In genomic region chr6:98936377-98936776, GRCm38 (mm10) we compare ENCODE assay signal across 31 mouse cellular contexts.
DNase-seq lines count a peak whose midpoint lies in the region; ATAC-seq and TF ChIP-seq lines count a peak whose summit lies in the region.
"Had no signal": no experiment of that assay in that cellular context is flagged by ENCODE, and none has a peak within 500 bp of the region (broad histone marks: within the 10 kb centered on the region; RNA-seq: fewer than 3 reads in every experiment).

No protein-coding gene starts in this region.

- peaks cover 18% of the 10 kb centered on the region for H3K36me3 ChIP-seq in forebrain, postnatal 0 days (ENCODE audit: insufficient read depth)
- peaks cover 93% of the 10 kb centered on the region for H3K36me3 ChIP-seq in forebrain, embryonic 10.5 days (replicated peaks)
- peaks cover 20% of the 10 kb centered on the region for H3K36me3 ChIP-seq in limb, embryonic 10.5 days
- H3K36me3 ChIP-seq: hindbrain, embryonic 15.5 days had no signal

- no peak overlapping the region for H3K4me2 ChIP-seq in forebrain, postnatal 0 days (ENCODE audit: low read depth)
- H3K4me2 ChIP-seq: embryonic facial prominence, embryonic 13.5 days; heart, embryonic 12.5 days; hindbrain, embryonic 15.5 days; intestine, embryonic 15.5 days; limb, embryonic 15.5 days; liver, embryonic 13.5 days; midbrain, embryonic 12.5 days; stomach, embryonic 15.5 days had no signal

- no peaks in the 10 kb centered on the region for H3K9me3 ChIP-seq in forebrain, postnatal 0 days (ENCODE audit: low read length)
- no peaks in the 10 kb centered on the region for H3K9me3 ChIP-seq in forebrain, embryonic 10.5 days
- H3K9me3 ChIP-seq in limb, embryonic 10.5 days (replicated peaks): no peaks in the 10 kb centered on the region
- H3K9me3 ChIP-seq: embryonic facial prominence, embryonic 13.5 days; heart, embryonic 12.5 days; hindbrain, embryonic 15.5 days; intestine, embryonic 15.5 days; limb, embryonic 15.5 days; liver, embryonic 13.5 days; megakaryocyte, embryonic 14.5 days; midbrain, embryonic 12.5 days; stomach, embryonic 15.5 days had no signal

- TF ChIP-seq CTCF in forebrain, postnatal 0 days (IDR thresholded peaks at IDR 0.05; ENCODE audit: low read depth): no peak

- H3K27me3 ChIP-seq in forebrain, postnatal 0 days (ENCODE audit: insufficient read depth, low read length): no peaks in the 10 kb centered on the region
- no peaks in the 10 kb centered on the region for H3K27me3 ChIP-seq in forebrain, embryonic 10.5 days (ENCODE audit: poor library complexity, severe bottlenecking)
- peaks cover 14% of the 10 kb centered on the region; the same call in 1 of the 2 replicates for H3K27me3 ChIP-seq in limb, embryonic 10.5 days (ENCODE audit: low read depth, poor library complexity, severe bottlenecking)
- H3K27me3 ChIP-seq: embryonic facial prominence, embryonic 13.5 days; heart, embryonic 12.5 days; intestine, embryonic 15.5 days; limb, embryonic 15.5 days; liver, embryonic 13.5 days; megakaryocyte, embryonic 14.5 days; midbrain, embryonic 12.5 days; stomach, embryonic 15.5 days had no signal

- ATAC-seq in forebrain, postnatal 0 days: peak; percentile 42; the same call in 1 of the 2 replicates
- ATAC-seq: activated CD4-positive, CD25-positive, alpha-beta regulatory T cell, adult 4 months; intestine, embryonic 15.5 days; lung, postnatal 0 days had no signal

- 0 out of 2 replicates have a peak overlapping the region, but pooled peaks have one; percentile 35 for H3K27ac ChIP-seq in forebrain, postnatal 0 days (ENCODE audit: low read depth, low read length)
- no peak overlapping the region for H3K27ac ChIP-seq in forebrain, embryonic 10.5 days
- H3K27ac ChIP-seq in limb, embryonic 10.5 days: no peak overlapping the region
- H3K27ac ChIP-seq: embryonic facial prominence, embryonic 13.5 days; hindbrain, embryonic 15.5 days; intestine, embryonic 15.5 days; kidney, postnatal 0 days; limb, embryonic 15.5 days; liver, embryonic 13.5 days; midbrain, embryonic 12.5 days; stomach, embryonic 15.5 days had no signal

- H3K4me3 ChIP-seq in forebrain, postnatal 0 days (ENCODE audit: low read depth, low read length): no peak overlapping the region
- no peak overlapping the region for H3K4me3 ChIP-seq in forebrain, embryonic 10.5 days
- H3K4me3 ChIP-seq in limb, embryonic 10.5 days: no peak overlapping the region
- H3K4me3 ChIP-seq: embryonic facial prominence, embryonic 13.5 days; heart, embryonic 12.5 days; hindbrain, embryonic 15.5 days; intestine, embryonic 15.5 days; limb, embryonic 15.5 days; liver, embryonic 13.5 days; megakaryocyte, embryonic 14.5 days; midbrain, embryonic 12.5 days; stomach, embryonic 15.5 days had no signal

- 32% methylated on average over 3 of the region's 3 CpGs for WGBS in forebrain, postnatal 0 days
- 80% methylated on average over 3 of the region's 3 CpGs for WGBS in forebrain, embryonic 10.5 days
- WGBS in limb, embryonic 10.5 days: 78% methylated on average over 3 of the region's 3 CpGs

- peak; percentile 43 for DNase-seq in forebrain, postnatal 0 days
- no peak for DNase-seq in forebrain, embryonic 10.5 days (ENCODE audit: extremely low spot score, low spot score)
- DNase-seq in layer of hippocampus, adult 9-11 months: peak; percentile 23
- DNase-seq in layer of hippocampus, adult 9-10 months (ENCODE audit: low spot score): no peak
- peak; percentile 56 for DNase-seq in brain, adult 2 months (ENCODE audit: low read depth, low spot score)
- peak; percentile 22 for DNase-seq in limb, embryonic 10.5 days (ENCODE audit: low spot score)
- DNase-seq: adrenal gland, adult 2 months; B cell, adult 2 months; cerebellum, adult 11-12 months; cerebellum, adult 9-11 months; gastrocnemius, postnatal 25 days; heart, adult 18-20 months; heart, postnatal 4 days; kidney, adult 8-10 months; kidney, postnatal 4 days; liver, embryonic 13.5 days; lung, adult 18-20 months; lung, postnatal 4 days; retina, postnatal 1 day; right cerebral cortex, postnatal 25 days had no signal

- H3K4me1 ChIP-seq in forebrain, postnatal 0 days (ENCODE audit: insufficient read depth): no peaks in the 10 kb centered on the region; the same call in 1 of the 2 replicates
- H3K4me1 ChIP-seq in forebrain, embryonic 10.5 days: peaks cover 19% of the 10 kb centered on the region
- H3K4me1 ChIP-seq in limb, embryonic 10.5 days: peaks cover 17% of the 10 kb centered on the region
- H3K4me1 ChIP-seq: embryonic facial prominence, embryonic 13.5 days; heart, embryonic 12.5 days; intestine, embryonic 15.5 days; liver, embryonic 13.5 days; megakaryocyte, embryonic 14.5 days; stomach, embryonic 15.5 days had no signal

- no peak overlapping the region for H3K9ac ChIP-seq in forebrain, postnatal 0 days
- H3K9ac ChIP-seq: embryonic facial prominence, embryonic 13.5 days; heart, embryonic 12.5 days; hindbrain, embryonic 15.5 days; intestine, embryonic 15.5 days; limb, embryonic 15.5 days; liver, embryonic 13.5 days; midbrain, embryonic 12.5 days; stomach, embryonic 15.5 days had no signal

Comparison
In these comparisons a context has a peak if more than half of its experiments do, and no peak if none do; other contexts are left out.
1. DNase-seq: peak in forebrain, postnatal 0 days (single experiment), layer of hippocampus, adult 9-11 months (single experiment), brain, adult 2 months (single experiment) and limb, embryonic 10.5 days (single experiment); none in forebrain, embryonic 10.5 days (single experiment) and layer of hippocampus, adult 9-10 months (single experiment).